Mouse (Mus musculus) gastrocnemius, postnatal 36 days (tissue): ENCODE data around the gene Rsl24d1. TPM values are rescaled to one million over a fixed set of nuclear protein-coding genes. Genes with fewer than 3 reads are reported as not detected.
"Not testable (repeated sequence)": the region's sequence is repeated elsewhere in the genome, so short reads cannot be mapped to it uniquely, and the experiment has no call there.

Experiments
- DNase-seq, 2 experiments: peaks; one replicate each; pipeline ENCODE4 v3.0.0; 2022
- intact Hi-C: fragments of 180-260 bp; cut with DNase I; formaldehyde crosslinking; loops from one replicate; pipeline ENCODE4 v1.15.1; 2025
- total RNA-seq, 2 experiments: library from RNA; stranded (reverse); gene quantifications; 2 replicates each; pipeline ENCODE4 v1.2.3; 2021

Gene Rsl24d1
- total RNA-seq, 2 experiments from 2014 or later = 36.9 to 37.8 TPM

GRCm38 (mm10) chr9:73094580-73094979 is 18.6 kb upstream of the Rsl24d1 start:
- intact Hi-C loops = no loop called here
- DNase-seq = no peak

GRCm38 (mm10) chr9:73097898-73098297 is 15.3 kb upstream of the Rsl24d1 start:
- intact Hi-C loops = no loop called here
- no peak for DNase-seq

- no peak for DNase-seq
Measured at GRCm38 (mm10) chr9:73101536-73101935, 11.7 kb upstream of the Rsl24d1 start, which contains the start of gene Khdc3. Gene Khdc3, plus strand, starts transcription at chr9:73101836.

GRCm38 (mm10) chr9:73102181-73102580 is 11.0 kb upstream of the Rsl24d1 start, which contains the start of gene Gm20509:
Gene Gm20509, plus strand, starts transcription at chr9:73102470.
- DNase-seq = no peak
- intact Hi-C loops = no loop called here

More at GRCm38 (mm10) chr9:73101536-73101935, 11.7 kb upstream of the Rsl24d1 start, which contains the start of gene Khdc3:
- intact Hi-C loops = no loop called here

- intact Hi-C loops = no loop called here
- peak; percentile 15 to 53 for DNase-seq
Measured at GRCm38 (mm10) chr9:73103159-73103879, 9.9 kb upstream of the Rsl24d1 start.

- no peak for DNase-seq
- intact Hi-C loops = no loop called here
Measured at GRCm38 (mm10) chr9:73103880-73104198, 9.4 kb upstream of the Rsl24d1 start.

GRCm38 (mm10) chr9:73105141-73105540 is 8.1 kb upstream of the Rsl24d1 start:
- no peak for DNase-seq
- intact Hi-C loops = no loop called here

- intact Hi-C loops = no loop called here
- no peak for DNase-seq
Measured at GRCm38 (mm10) chr9:73105771-73106170, 7.5 kb upstream of the Rsl24d1 start.

- DNase-seq, intact Hi-C loops: not testable (repeated sequence)
Measured at GRCm38 (mm10) chr9:73116704-73117103, 3.5 kb downstream of the Rsl24d1 start.

- intact Hi-C loops = no loop called here
- DNase-seq = no peak
Measured at GRCm38 (mm10) chr9:73118012-73118411, 4.8 kb downstream of the Rsl24d1 start.

- intact Hi-C loops = no loop called here
- DNase-seq = no peak
Measured at GRCm38 (mm10) chr9:73121735-73122134, 8.5 kb downstream of the Rsl24d1 start.

- no peak for DNase-seq
- intact Hi-C loops = no loop called here
Measured at GRCm38 (mm10) chr9:73125043-73125570, 11.9 kb downstream of the Rsl24d1 start.

- intact Hi-C loops = no loop called here
- DNase-seq = no peak
Measured at GRCm38 (mm10) chr9:73127457-73127856, 14.2 kb downstream of the Rsl24d1 start.

GRCm38 (mm10) chr9:73129875-73130274 is 16.6 kb downstream of the Rsl24d1 start:
- intact Hi-C loops = no loop called here
- DNase-seq = no peak

GRCm38 (mm10) chr9:73130529-73130928 is 17.3 kb downstream of the Rsl24d1 start:
- intact Hi-C loops = no loop called here
- DNase-seq = no peak

GRCm38 (mm10) chr9:73137341-73137886 is 24.2 kb downstream of the Rsl24d1 start:
- intact Hi-C loops = no loop called here
- no peak for DNase-seq

- intact Hi-C loops = no loop called here
- DNase-seq = no peak
Measured at GRCm38 (mm10) chr9:73154347-73154746, 41.1 kb downstream of the Rsl24d1 start.

- DNase-seq = no peak
- intact Hi-C loops = no loop called here
Measured at GRCm38 (mm10) chr9:73157968-73158367, 44.7 kb downstream of the Rsl24d1 start.

GRCm38 (mm10) chr9:73159265-73159664 is 46.0 kb downstream of the Rsl24d1 start:
- intact Hi-C loops = no loop called here

GRCm38 (mm10) chr9:73162571-73163333 is 49.5 kb downstream of the Rsl24d1 start:
- intact Hi-C loops = loop anchor here (5.0 kb wide), 1 partner anchor 820 kb away; no protein-coding TSS in a partner anchor
- peak; percentile 49 to 54 for DNase-seq

More at GRCm38 (mm10) chr9:73159265-73159664, 46.0 kb downstream of the Rsl24d1 start:
- DNase-seq = no peak

GRCm38 (mm10) chr9:73165631-73166030 is 52.4 kb downstream of the Rsl24d1 start:
- intact Hi-C loops = no loop called here
- DNase-seq = no peak
